Mouse (Mus musculus): ENCODE results near the gene Fam181a.

Fam181a gene

GRCm38 (mm10) chr12:103356415-103356748 lies 45.6 kb downstream of the Fam181a start:
- no peak for DNase-seq (ENCODE audit: low read depth, low spot score)

- DNase-seq (ENCODE audit: low read depth, low spot score) = no peak
These were observed 47.4 kb downstream of the Fam181a start for GRCm38 (mm10) chr12:103358216-103358615.

- no peak for DNase-seq (ENCODE audit: low read depth, low spot score)
These were observed 48.4 kb downstream of the Fam181a start for GRCm38 (mm10) chr12:103358951-103359801.

- no peak for DNase-seq (ENCODE audit: low read depth, low spot score)
These were observed 50.0 kb downstream of the Fam181a start for GRCm38 (mm10) chr12:103360812-103361211.

GRCm38 (mm10) chr12:103361539-103362307 lies 50.9 kb downstream of the Fam181a start:
- no peak for DNase-seq (ENCODE audit: low read depth, low spot score)

- no peak for DNase-seq (ENCODE audit: low read depth, low spot score)
These were observed 51.6 kb downstream of the Fam181a start for GRCm38 (mm10) chr12:103362336-103362735.
